Mouse (Mus musculus): ENCODE data around the gene Map6d1.

DNA sequence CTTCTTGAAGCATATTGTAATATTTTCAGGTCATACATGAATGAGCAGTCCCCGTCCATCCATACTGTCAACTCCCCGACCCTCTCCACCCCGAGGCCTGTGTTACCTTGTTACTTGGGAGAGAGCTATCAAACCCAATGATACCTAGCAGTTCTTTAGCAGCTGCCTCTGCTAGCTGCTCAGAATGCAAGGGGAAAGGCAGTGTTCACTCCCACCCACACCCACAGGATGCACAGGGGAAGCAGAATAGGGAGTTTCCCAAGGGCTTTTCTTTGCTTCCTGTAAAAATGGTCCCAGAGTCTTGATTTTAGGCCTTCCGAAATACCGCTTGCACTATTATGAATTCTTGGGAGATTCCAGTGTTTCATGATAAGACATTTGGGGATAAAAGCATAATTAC lies 13.0 kb downstream of the Map6d1 start:
- TF ChIP-seq GATA1 (IDR thresholded peaks at IDR 0.05; ENCODE audit: low read length) (no peak), TAL1 (IDR thresholded peaks at IDR 0.05; ENCODE audit: low read length) (no peak)
